Mouse (Mus musculus) limb, embryonic 14.5 days (tissue): ENCODE measurements around the gene Ano4. TPM values are rescaled to one million over a fixed set of nuclear protein-coding genes. Genes with fewer than 3 reads are reported as not detected.

ENCODE experiments used
- ATAC-seq: fragments of 200-750 bp; cut with Nextera tagmentation; 2 replicates; pipeline ENCODE4 v1.8.0; 2017; ENCODE audit warnings: low read depth, moderate number of reproducible peaks, moderate TSS enrichment; ENCODE audit not compliant: low FRiP score
- DNase-seq: peaks from one replicate; pipeline ENCODE4 v3.0.0-alpha.2; 2015; ENCODE audit warnings: low spot score
- H3K27ac ChIP-seq: fragments of 300-500 bp; sonication (generic); replicated peaks from 2 replicates; pipeline ENCODE4 v1.5.1; 2014; ENCODE audit warnings: low read depth, mild to moderate bottlenecking, low read length, moderate library complexity, mixed read lengths
- H3K27me3 ChIP-seq: fragments of 300-500 bp; sonication (generic); 2 replicates; pipeline ENCODE4 v1.6.1; 2014; ENCODE audit warnings: low read length, mixed read lengths; ENCODE audit not compliant: control insufficient read depth, insufficient read depth
- H3K36me3 ChIP-seq: fragments of 300-500 bp; sonication (generic); 2 replicates; pipeline ENCODE4 v1.6.1; 2014; ENCODE audit warnings: mild to moderate bottlenecking, low read length, moderate library complexity, mixed read lengths; ENCODE audit not compliant: control insufficient read depth, insufficient read depth
- H3K4me1 ChIP-seq: fragments of 300-500 bp; sonication (generic); 2 replicates; pipeline ENCODE4 v1.6.1; 2014; ENCODE audit warnings: antibody characterized with exemption, low read length, mixed read lengths; ENCODE audit not compliant: control insufficient read depth, insufficient read depth
- H3K4me2 ChIP-seq: fragments of 300-500 bp; sonication (generic); replicated peaks from 2 replicates; pipeline ENCODE4 v1.6.1; 2014; ENCODE audit warnings: low read depth, mild to moderate bottlenecking, low read length, moderate library complexity; ENCODE audit not compliant: severe bottlenecking
- H3K4me3 ChIP-seq: fragments of 300-500 bp; sonication (generic); replicated peaks from 2 replicates; pipeline ENCODE4 v1.5.1; 2014; ENCODE audit warnings: low read length
- H3K9ac ChIP-seq: fragments of 300-500 bp; sonication (generic); 2 replicates; pipeline ENCODE4 v1.6.1; 2014; ENCODE audit warnings: mild to moderate bottlenecking, low read depth, low read length, moderate library complexity; ENCODE audit not compliant: severe bottlenecking
- H3K9me3 ChIP-seq: fragments of 300-500 bp; sonication (generic); 2 replicates; pipeline ENCODE4 v1.6.1; 2016; ENCODE audit warnings: low read length; ENCODE audit not compliant: control insufficient read depth
- POLR2A ChIP-seq: fragments of 200-500 bp; IDR thresholded peaks from 2 replicates; pipeline ENCODE4 v1.8.0; 2012; ENCODE audit warnings: inconsistent platforms, mild to moderate bottlenecking, moderate library complexity, borderline replicate concordance; ENCODE audit not compliant: insufficient read depth, insufficient read length; ENCODE audit errors: extremely low read depth
- WGBS: fragments of 180-500 bp; shearing (Covaris S2); extraction: QIAGEN DNeasy Blood & Tissue Kit; methylation state at CpG from one replicate; pipeline ENCODE4 v1.1.7; 2014; 5-methylcytosine and 5-hydroxymethylcytosine counted together
- polyA plus RNA-seq, 2 experiments: library from polyadenylated mRNA; depleted of rRNA in 1 of 2; stranded (reverse) in 1 of 2; unstranded in 1 of 2; fragments of >200 nt; fragmentation: Nextera tagmentation in 1 of 2; extraction: Ambion mirVana in 1 of 2; gene quantifications; 2 replicates each; pipeline versions ENCODE4 v1.2.1 to v1.2.3; 2012 to 2014

Gene Ano4
- polyA plus RNA-seq (2012; rRNA removed) (0.50 and 0.79 TPM in 2 replicates), polyA plus RNA-seq (2014; fragmentation: Nextera tagmentation; extraction: Ambion mirVana) (0.76 and 1.0 TPM in 2 replicates)

DNA sequence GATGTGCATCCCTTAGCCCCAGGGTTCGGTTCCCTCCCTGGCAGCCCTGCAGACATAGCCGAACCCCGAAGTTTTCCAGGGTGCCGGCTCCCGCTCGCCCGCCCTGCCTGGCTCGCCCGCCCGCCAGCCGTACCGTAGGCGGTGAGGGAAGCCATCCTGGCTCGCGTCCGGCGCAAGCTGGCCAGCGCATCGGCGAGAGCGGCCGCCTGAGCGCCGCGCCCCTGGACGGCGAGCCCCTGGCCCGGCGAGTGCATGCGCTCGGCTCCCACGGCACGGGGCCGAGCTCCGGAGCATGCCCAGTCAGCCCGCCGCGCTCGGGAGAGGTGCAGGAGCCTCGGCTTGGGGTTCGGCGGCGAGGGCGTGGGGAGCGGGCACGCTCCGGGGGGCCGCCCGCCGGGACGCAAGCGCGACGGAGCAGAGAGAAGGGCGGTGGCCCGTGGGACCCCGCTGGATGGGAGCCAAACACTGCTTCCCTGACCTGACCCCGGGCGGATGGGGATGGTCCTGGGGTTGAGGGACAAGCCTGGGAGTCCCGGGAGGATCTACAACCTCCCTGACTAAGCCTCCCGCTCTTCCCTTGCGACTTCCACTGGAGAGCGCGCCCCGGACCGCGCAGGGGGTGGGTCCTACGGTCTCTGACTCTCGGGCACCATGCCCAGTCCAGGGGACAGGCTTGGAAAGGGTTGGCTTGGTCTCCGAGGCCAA, at the start of gene Ano4:
Gene Ano4, minus strand, starts transcription at position 272 of the 705 bp plus-strand sequence.
- no peaks in the 10 kb centered on the region for H3K9me3 ChIP-seq
- H3K4me3 ChIP-seq = peak within 1 kb of the TSS; percentile 52
- H3K36me3 ChIP-seq = no peaks in the 10 kb centered on the region
- peak; percentile 60 for ATAC-seq
- peak within 1 kb of the TSS; percentile 51 for H3K9ac ChIP-seq
- H3K27ac ChIP-seq = no peak within 1 kb of the TSS
- no peak for DNase-seq
- no peaks in the 10 kb centered on the region for H3K4me1 ChIP-seq
- H3K4me2 ChIP-seq = peak within 1 kb of the TSS; percentile 97
- peaks cover 43% of the 10 kb centered on the region for H3K27me3 ChIP-seq
- 1% methylated on average over 53 of the region's 70 CpGs for WGBS
- no peak for TF ChIP-seq POLR2A

DNA sequence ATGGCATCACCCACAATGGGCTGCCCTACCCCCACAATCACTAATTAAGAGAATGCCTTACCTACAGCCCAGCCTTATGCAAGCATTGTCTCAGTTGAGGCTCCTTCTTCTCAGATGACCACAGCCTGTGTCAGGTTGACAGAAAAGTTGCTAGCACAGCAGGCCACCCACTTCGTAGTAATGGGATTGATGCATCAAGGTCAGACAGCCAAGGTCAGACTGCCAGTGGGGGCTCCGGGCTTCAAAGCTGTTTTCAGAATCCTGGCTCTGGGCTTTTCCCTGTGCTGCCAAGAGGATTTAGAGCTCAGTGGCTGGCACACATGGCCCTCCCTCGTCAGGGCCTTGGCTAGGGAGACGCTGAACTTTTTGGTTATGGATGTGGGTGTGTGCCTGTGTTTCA, 48.1 kb upstream of the Ano4 start:
- no peaks in the 10 kb centered on the region for H3K9me3 ChIP-seq
- TF ChIP-seq POLR2A = no peak
- no peaks in the 10 kb centered on the region for H3K4me1 ChIP-seq
- 27% methylated on average over 4 of the region's 4 CpGs for WGBS
- H3K36me3 ChIP-seq = no peaks in the 10 kb centered on the region
- H3K27ac ChIP-seq = no peak overlapping the region
- H3K9ac ChIP-seq = no peak overlapping the region
- ATAC-seq = no peak
- H3K27me3 ChIP-seq = no peaks in the 10 kb centered on the region
- DNase-seq = no peak
- H3K4me3 ChIP-seq = no peak overlapping the region
- no peak overlapping the region for H3K4me2 ChIP-seq

DNA sequence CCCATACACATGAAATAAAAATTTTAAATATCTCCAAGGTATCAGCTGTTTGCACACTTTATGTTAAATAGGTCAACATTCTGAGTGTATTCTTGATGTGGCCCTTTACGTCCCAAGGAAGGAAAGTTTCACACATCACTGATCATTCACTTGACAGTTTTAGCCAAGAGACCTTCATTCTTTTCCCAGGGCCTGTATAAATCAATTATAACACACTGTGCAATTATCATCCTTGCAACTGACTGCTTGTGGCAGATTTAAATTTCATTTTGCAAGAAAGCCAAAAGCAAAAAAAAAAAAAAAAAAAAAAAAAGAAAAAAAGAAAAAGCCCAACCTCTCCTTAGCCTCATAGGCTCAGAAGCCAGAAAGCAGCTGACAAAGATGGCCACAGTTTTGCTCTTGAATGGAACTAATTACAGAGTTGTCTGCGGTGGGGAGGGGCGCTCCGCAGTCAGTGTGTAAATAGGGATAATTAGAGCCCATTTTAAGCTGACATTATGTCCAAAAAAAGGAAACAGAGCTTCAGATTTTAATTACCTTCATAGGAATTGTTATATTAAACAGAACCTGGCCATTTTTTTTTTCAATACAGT, 47.1 kb upstream of the Ano4 start:
- TF ChIP-seq POLR2A = no peak
- Histone ChIP-seq H3K27me3 (no peaks in the 10 kb centered on the region), H3K4me1 (no peaks in the 10 kb centered on the region), H3K4me3 (no peak overlapping the region), H3K9me3 (no peaks in the 10 kb centered on the region), H3K27ac (no peak overlapping the region), H3K36me3 (no peaks in the 10 kb centered on the region), H3K4me2 (no peak overlapping the region), H3K9ac (no peak overlapping the region)
- DNase-seq (no peak), ATAC-seq (no peak)
- WGBS = 70% methylated on average over 4 of the region's 4 CpGs

DNA sequence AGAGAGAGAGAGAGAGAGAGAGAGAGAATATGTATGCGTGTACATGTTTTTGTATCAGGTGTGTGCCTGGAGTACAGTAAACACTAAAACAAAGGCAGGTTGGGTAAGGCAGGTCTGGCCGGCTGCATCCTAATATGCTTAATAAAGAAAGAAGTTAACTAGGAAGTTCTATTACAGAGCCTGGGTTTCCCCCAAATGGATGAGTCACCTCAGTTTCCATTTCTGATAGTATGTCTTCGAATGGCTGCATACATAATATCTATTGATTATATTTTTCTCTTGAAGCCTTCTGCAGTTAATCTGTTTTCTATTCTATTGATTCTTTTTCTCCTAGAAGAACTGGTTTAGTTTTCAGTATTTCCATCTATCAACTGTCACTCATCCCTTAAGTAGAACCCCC, 41.9 kb upstream of the Ano4 start:
- DNase-seq (no peak), ATAC-seq (no peak)
- Histone ChIP-seq H3K4me2 (no peak overlapping the region), H3K27me3 (no peaks in the 10 kb centered on the region), H3K36me3 (no peaks in the 10 kb centered on the region), H3K9me3 (no peaks in the 10 kb centered on the region), H3K4me3 (no peak overlapping the region), H3K4me1 (no peaks in the 10 kb centered on the region), H3K9ac (no peak overlapping the region), H3K27ac (no peak overlapping the region)
- TF ChIP-seq POLR2A = no peak
- WGBS = 81% methylated on average over 3 of the region's 3 CpGs

DNA sequence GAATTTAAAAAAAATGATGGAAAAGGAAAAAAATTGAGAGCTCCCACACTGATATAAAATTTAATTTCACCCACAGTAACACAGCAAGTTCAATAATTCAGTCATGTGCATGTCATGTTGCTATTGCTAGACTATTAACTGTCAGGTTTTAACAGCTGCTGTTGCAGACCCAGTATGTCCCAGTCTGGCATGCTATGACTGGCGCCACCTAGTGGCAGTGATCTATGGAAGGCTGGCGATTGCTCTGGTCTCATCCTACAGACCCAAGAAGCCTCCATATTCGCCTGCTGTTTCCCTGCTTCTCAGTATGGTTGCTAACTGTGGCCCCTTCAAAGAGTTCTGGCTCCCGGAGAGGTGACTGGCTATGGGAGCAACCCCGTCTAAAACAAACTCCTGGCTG, 38.9 kb upstream of the Ano4 start:
- Histone ChIP-seq H3K9ac (no peak overlapping the region), H3K4me3 (no peak overlapping the region), H3K36me3 (no peaks in the 10 kb centered on the region), H3K27ac (no peak overlapping the region), H3K9me3 (no peaks in the 10 kb centered on the region), H3K4me1 (no peaks in the 10 kb centered on the region), H3K27me3 (no peaks in the 10 kb centered on the region), H3K4me2 (no peak overlapping the region)
- no peak for TF ChIP-seq POLR2A
- WGBS = 4% methylated on average over 5 of the region's 5 CpGs
- DNase-seq (peak; percentile 67), ATAC-seq (peak; percentile 65)
